Comparison of ENCODE assay signal across 8 mouse cellular contexts in the genomic region with DNA sequence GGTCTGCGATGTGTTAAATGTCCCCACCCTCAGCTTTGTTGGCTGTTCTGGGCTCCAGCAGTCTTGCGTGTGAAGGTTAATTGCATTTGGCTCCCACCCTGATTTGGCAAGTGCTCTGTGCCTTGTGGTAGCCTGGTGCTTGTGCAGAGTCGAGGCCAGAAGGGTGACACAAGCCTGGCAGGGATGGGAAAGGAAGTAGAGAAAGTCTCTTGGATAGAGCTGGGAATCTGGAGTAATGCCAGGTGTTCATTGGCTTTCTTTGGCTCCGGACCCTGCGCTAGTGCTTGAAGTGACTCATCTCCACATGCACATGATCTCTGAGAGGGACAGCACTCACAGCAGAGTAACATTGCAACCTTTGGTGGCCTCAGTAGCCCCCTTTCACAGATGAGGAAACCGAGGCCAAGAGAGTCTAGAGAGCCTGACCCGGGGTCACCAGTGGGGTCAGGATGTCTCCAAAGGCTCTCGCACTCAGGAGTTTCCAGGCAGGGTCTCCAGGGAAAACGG.
A peak's percentile ranks its signal among the peaks of the same experiment; 100 is the strongest.
DNase-seq lines count a peak whose midpoint lies in the region; ATAC-seq and TF ChIP-seq lines count a peak whose summit lies in the region.

No protein-coding gene starts in this region.

- DNase-seq in Muller cell, postnatal 12 days (ENCODE audit: inconsistent ontology term) = peak; percentile 96
- peak; percentile 95 for DNase-seq in brain, embryonic 14.5 days (ENCODE audit: low read depth)
- peak; percentile 89 for DNase-seq in forebrain, embryonic 14.5 days (ENCODE audit: low spot score)
- peak; percentile 64 for DNase-seq in heart, postnatal 0 days (ENCODE audit: low spot score)
- DNase-seq in left cerebral cortex, adult 9 months (ENCODE audit: low spot score in 2 of 2) = peak; percentile 18 to 34
- no peak for DNase-seq in thymus, postnatal 10 days (ENCODE audit: low spot score in 2 of 2)
- DNase-seq in spleen, postnatal 4 days (ENCODE audit: low spot score in 2 of 2) = no peak

- H3K27ac ChIP-seq in forebrain, embryonic 14.5 days (ENCODE audit: low read depth, low read length) = no peak overlapping the region
- no peak overlapping the region for H3K27ac ChIP-seq in heart, postnatal 0 days (ENCODE audit: low read depth)
- no peak overlapping the region for H3K27ac ChIP-seq in midbrain, embryonic 12.5 days (replicated peaks)

- no peak for TF ChIP-seq CTCF in brain, embryonic 14.5 days (IDR thresholded peaks at IDR 0.05; ENCODE audit: borderline replicate concordance, extremely low read depth, insufficient read depth, insufficient read length)
- no peak for TF ChIP-seq CTCF in heart, postnatal 0 days (IDR thresholded peaks at IDR 0.05; ENCODE audit: low read depth)

- no peak for TF ChIP-seq EP300 in heart, postnatal 0 days (IDR thresholded peaks at IDR 0.05; ENCODE audit: low read depth)

- 0 out of 2 replicates have a peak, but pooled peaks cover 2% of the 10 kb centered on the region for H3K4me1 ChIP-seq in forebrain, embryonic 14.5 days (ENCODE audit: control insufficient read depth, insufficient read depth, low read length)
- peaks cover 7% of the 10 kb centered on the region; the same call in 1 of the 2 replicates for H3K4me1 ChIP-seq in heart, postnatal 0 days (ENCODE audit: control insufficient read depth, insufficient read depth)
- H3K4me1 ChIP-seq in midbrain, embryonic 12.5 days = peaks cover 6% of the 10 kb centered on the region

- no peaks in the 10 kb centered on the region for H3K27me3 ChIP-seq in forebrain, embryonic 14.5 days (replicated peaks; ENCODE audit: control insufficient read depth, insufficient read depth, low read length)
- H3K27me3 ChIP-seq in heart, postnatal 0 days (ENCODE audit: control insufficient read depth, insufficient read depth, low read length) = peaks cover 20% of the 10 kb centered on the region; the same call in 1 of the 2 replicates
- H3K27me3 ChIP-seq in midbrain, embryonic 12.5 days = no peaks in the 10 kb centered on the region; the same call in 1 of the 2 replicates

- peak; percentile 84 for ATAC-seq in forebrain, embryonic 14.5 days
- ATAC-seq in heart, postnatal 0 days (ENCODE audit: insufficient read depth, low read depth) = peak; percentile 41
- ATAC-seq in midbrain, embryonic 12.5 days (ENCODE audit: low FRiP score, low read depth) = 0 out of 2 replicates have a peak, but pooled peaks have one; percentile 16

- H3K4me3 ChIP-seq in forebrain, embryonic 14.5 days (ENCODE audit: low read depth, low read length) = peak overlapping the region; percentile 44
- H3K4me3 ChIP-seq in heart, postnatal 0 days (ENCODE audit: low read depth, low read length) = peak overlapping the region; percentile 46
- H3K4me3 ChIP-seq in midbrain, embryonic 12.5 days = peak overlapping the region; percentile 48

- no peak for TF ChIP-seq POLR2A in brain, embryonic 14.5 days (IDR thresholded peaks at IDR 0.05; ENCODE audit: borderline replicate concordance, extremely low read depth, insufficient read depth, insufficient read length, poor library complexity, severe bottlenecking)

- peak overlapping the region; percentile 74 for H3K9ac ChIP-seq in forebrain, embryonic 14.5 days (ENCODE audit: low read length)
- peak overlapping the region; percentile 15; the same call in 1 of the 2 replicates for H3K9ac ChIP-seq in heart, postnatal 0 days (replicated peaks; ENCODE audit: low read depth, low read length)
- H3K9ac ChIP-seq in midbrain, embryonic 12.5 days (replicated peaks) = peak overlapping the region; percentile 66

- H3K36me3 ChIP-seq in forebrain, embryonic 14.5 days (ENCODE audit: control insufficient read depth, insufficient read depth, low read length) = no peaks in the 10 kb centered on the region
- no peaks in the 10 kb centered on the region for H3K36me3 ChIP-seq in heart, postnatal 0 days (replicated peaks; ENCODE audit: control insufficient read depth, insufficient read depth, low read length)
- no peaks in the 10 kb centered on the region for H3K36me3 ChIP-seq in midbrain, embryonic 12.5 days

- no peaks in the 10 kb centered on the region for H3K9me3 ChIP-seq in forebrain, embryonic 14.5 days (replicated peaks; ENCODE audit: control insufficient read depth, low read length)
- H3K9me3 ChIP-seq in heart, postnatal 0 days (replicated peaks; ENCODE audit: control insufficient read depth, low read length) = no peaks in the 10 kb centered on the region
- H3K9me3 ChIP-seq in midbrain, embryonic 12.5 days = no peaks in the 10 kb centered on the region

- peak overlapping the region; percentile 82 for H3K4me2 ChIP-seq in forebrain, embryonic 14.5 days (ENCODE audit: low read length)
- peak overlapping the region; percentile 84 for H3K4me2 ChIP-seq in heart, postnatal 0 days (ENCODE audit: low read depth, low read length)
- peak overlapping the region; percentile 68 for H3K4me2 ChIP-seq in midbrain, embryonic 12.5 days (replicated peaks)

- 35% methylated on average over 9 of the region's 9 CpGs for WGBS in forebrain, embryonic 14.5 days
- 27% methylated on average over 9 of the region's 9 CpGs for WGBS in heart, postnatal 0 days
- WGBS in midbrain, embryonic 12.5 days = 55% methylated on average over 9 of the region's 9 CpGs

Comparison
In these comparisons a context has a peak if more than half of its experiments do, and no peak if none do; other contexts are left out.
1. DNase-seq: peak in Muller cell, postnatal 12 days (single experiment), brain, embryonic 14.5 days (single experiment), forebrain, embryonic 14.5 days (single experiment), heart, postnatal 0 days (single experiment) and left cerebral cortex, adult 9 months (2 of 2); none in thymus, postnatal 10 days (0 of 2) and spleen, postnatal 4 days (0 of 2).
2. ATAC-seq: peak in every context shown above with its lines; median percentile 84 in forebrain, embryonic 14.5 days; 41 in heart, postnatal 0 days; 16 in midbrain, embryonic 12.5 days.
3. H3K9ac ChIP-seq: peak in every context shown above with its lines; median percentile 74 in forebrain, embryonic 14.5 days; 66 in midbrain, embryonic 12.5 days; 15 in heart, postnatal 0 days.
4. Peak in every context shown above with its lines, with median percentiles within 50 percentile points of each other: H3K4me2 ChIP-seq and H3K4me3 ChIP-seq.